Mouse (Mus musculus) midbrain, postnatal 0 days (tissue): Measurements from ENCODE around the gene Ccdc124. TPM values are rescaled to one million over a fixed set of nuclear protein-coding genes. Genes with fewer than 3 reads are reported as not detected.

Experiments used
- ATAC-seq: fragments of 200-750 bp; cut with Nextera tagmentation; 2 replicates; pipeline ENCODE4 v1.8.0; 2017; ENCODE audit warnings: moderate number of reproducible peaks, mild to moderate bottlenecking, moderate TSS enrichment, moderate library complexity; ENCODE audit not compliant: low FRiP score
- DNase-seq: peaks from one replicate; pipeline ENCODE4 v3.0.0-alpha.2; 2015; ENCODE audit warnings: low spot score
- H3K27ac ChIP-seq: fragments of 300-500 bp; sonication (generic); 2 replicates; pipeline ENCODE4 v1.5.1; 2014; ENCODE audit warnings: low read depth, mild to moderate bottlenecking, low read length, mixed read lengths
- H3K27me3 ChIP-seq: fragments of 300-500 bp; sonication (generic); 2 replicates; pipeline ENCODE4 v1.6.1; 2014; ENCODE audit warnings: low read length, control low read depth, mixed read lengths; ENCODE audit not compliant: insufficient read depth
- H3K36me3 ChIP-seq: fragments of 300-500 bp; sonication (generic); 2 replicates; pipeline ENCODE4 v1.6.1; 2014; ENCODE audit warnings: low read length, control low read depth, mixed read lengths; ENCODE audit not compliant: insufficient read depth
- H3K4me1 ChIP-seq: fragments of 300-500 bp; sonication (generic); 2 replicates; pipeline ENCODE4 v1.6.1; 2014; ENCODE audit warnings: mild to moderate bottlenecking, control low read depth, antibody characterized with exemption, low read length, mixed read lengths; ENCODE audit not compliant: insufficient read depth
- H3K4me2 ChIP-seq: fragments of 300-500 bp; sonication (generic); 2 replicates; pipeline ENCODE4 v1.6.1; 2014; ENCODE audit warnings: low read depth, mild to moderate bottlenecking, low read length, mixed read lengths; ENCODE audit not compliant: poor library complexity, severe bottlenecking
- H3K4me3 ChIP-seq: fragments of 300-500 bp; sonication (generic); 2 replicates; pipeline ENCODE4 v1.5.1; 2014; ENCODE audit warnings: low read depth, mild to moderate bottlenecking, low read length, moderate library complexity
- H3K9ac ChIP-seq: fragments of 300-500 bp; sonication (generic); replicated peaks from 2 replicates; pipeline ENCODE4 v1.6.1; 2014; ENCODE audit warnings: mild to moderate bottlenecking, low read length, moderate library complexity, mixed read lengths; ENCODE audit not compliant: poor library complexity, severe bottlenecking
- H3K9me3 ChIP-seq: fragments of 300-500 bp; sonication (generic); 2 replicates; pipeline ENCODE4 v1.6.1; 2016; ENCODE audit warnings: low read length, control low read depth
- CTCF ChIP-seq: IDR thresholded peaks from 2 replicates; pipeline ENCODE4 v1.5.1; 2016; ENCODE audit warnings: antibody characterized with exemption, mild to moderate bottlenecking
- WGBS: fragments of 180-500 bp; shearing (Covaris S2); extraction: QIAGEN DNeasy Blood & Tissue Kit; methylation state at CpG from one replicate; pipeline ENCODE4 v1.1.7; 2014; 5-methylcytosine and 5-hydroxymethylcytosine counted together
- polyA plus RNA-seq: library from polyadenylated mRNA; unstranded; fragments of >200 nt; fragmentation: Nextera tagmentation; extraction: Ambion mirVana; gene quantifications from 2 replicates; pipeline ENCODE4 v1.2.1, GENCODE M21; 2015
- total RNA-seq: library from RNA; depleted of rRNA; stranded (reverse); fragments of >200 nt; gene quantifications from 2 replicates; pipeline ENCODE4 v1.2.3, GENCODE M21; 2014

Gene Ccdc124
- total and polyA plus RNA-seq, 2 experiments from 2014 or later: 48.6 to 159 TPM

GRCm38 (mm10) chr8:70902211-70902610 lies 28.5 kb upstream of the Ccdc124 start:
- no peaks in the 10 kb centered on the region for H3K36me3 ChIP-seq
- H3K9me3 ChIP-seq: no peaks in the 10 kb centered on the region
- H3K4me3 ChIP-seq: no peak overlapping the region
- 0 out of 2 replicates have a peak, but pooled peaks cover 4% of the 10 kb centered on the region for H3K27me3 ChIP-seq
- 40% methylated on average over 5 of the region's 5 CpGs for WGBS
- no peak overlapping the region for H3K27ac ChIP-seq
- TF ChIP-seq CTCF: no peak
- no peak for ATAC-seq
- H3K4me1 ChIP-seq: peaks cover 3% of the 10 kb centered on the region; the same call in 1 of the 2 replicates
- H3K9ac ChIP-seq: no peak overlapping the region
- no peak overlapping the region for H3K4me2 ChIP-seq
- DNase-seq: no peak

GRCm38 (mm10) chr8:70900872-70901387 lies 27.2 kb upstream of the Ccdc124 start:
- Histone ChIP-seq H3K36me3 (no peaks in the 10 kb centered on the region), H3K4me1 (0 out of 2 replicates have a peak, but pooled peaks cover 2% of the 10 kb centered on the region), H3K4me3 (no peak overlapping the region), H3K9ac (no peak overlapping the region), H3K9me3 (no peaks in the 10 kb centered on the region), H3K27me3 (0 out of 2 replicates have a peak, but pooled peaks cover 4% of the 10 kb centered on the region), H3K4me2 (no peak overlapping the region), H3K27ac (no peak overlapping the region)
- DNase-seq: no peak
- TF ChIP-seq CTCF: no peak
- no peak for ATAC-seq
- 80% methylated on average over 2 of the region's 2 CpGs for WGBS

- no peak overlapping the region for H3K4me2 ChIP-seq
- no peaks in the 10 kb centered on the region for H3K9me3 ChIP-seq
- peaks cover 13% of the 10 kb centered on the region for H3K36me3 ChIP-seq
- no peak overlapping the region for H3K9ac ChIP-seq
- H3K27me3 ChIP-seq: 0 out of 2 replicates have a peak, but pooled peaks cover 4% of the 10 kb centered on the region
- no peak overlapping the region for H3K27ac ChIP-seq
- no peak for TF ChIP-seq CTCF
- ATAC-seq: no peak
- H3K4me3 ChIP-seq: no peak overlapping the region
- DNase-seq: no peak
- WGBS: 89% methylated on average over 2 of the region's 2 CpGs
- 0 out of 2 replicates have a peak, but pooled peaks cover 2% of the 10 kb centered on the region for H3K4me1 ChIP-seq
Observed at GRCm38 (mm10) chr8:70899226-70899625, 25.5 kb upstream of the Ccdc124 start.

DNA sequence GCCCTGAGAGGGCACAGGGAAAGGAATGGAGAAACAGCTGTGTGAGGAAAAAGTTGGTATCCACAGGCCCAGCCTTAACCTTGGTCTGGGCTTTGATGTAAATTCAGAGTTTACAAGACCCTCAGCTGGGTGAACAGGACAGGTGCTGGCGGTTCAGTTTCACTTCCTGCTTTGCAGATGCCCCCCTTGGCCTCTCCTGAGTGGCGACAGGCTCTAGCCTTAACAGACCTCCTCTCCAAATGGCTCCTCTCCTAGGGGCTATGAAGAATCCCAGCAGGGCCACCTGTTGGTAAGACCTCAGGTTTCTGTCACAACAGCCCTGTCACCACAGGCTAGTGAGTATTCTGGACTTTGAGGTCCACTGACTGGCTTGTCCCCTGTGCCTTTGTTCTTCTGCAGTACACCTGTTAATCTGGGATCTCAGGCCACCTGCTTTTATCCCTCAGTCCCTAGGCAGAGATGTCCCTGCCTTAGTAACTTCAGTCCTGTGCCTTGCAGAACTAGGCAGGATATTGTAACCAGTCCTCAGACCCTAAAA lies 25.0 kb upstream of the Ccdc124 start:
- H3K27me3 ChIP-seq: 0 out of 2 replicates have a peak, but pooled peaks cover 4% of the 10 kb centered on the region
- DNase-seq (no peak), ATAC-seq (no peak)
- TF ChIP-seq CTCF: no peak
- 0 out of 2 replicates have a peak, but pooled peaks cover 2% of the 10 kb centered on the region for H3K4me1 ChIP-seq
- WGBS: 62% methylated on average over 2 of the region's 2 CpGs
- no peak overlapping the region for H3K4me2 ChIP-seq
- no peak overlapping the region for H3K9ac ChIP-seq
- peak overlapping the region; percentile 51 for H3K27ac ChIP-seq
- peaks cover 17% of the 10 kb centered on the region for H3K36me3 ChIP-seq
- no peak overlapping the region for H3K4me3 ChIP-seq
- H3K9me3 ChIP-seq: no peaks in the 10 kb centered on the region

GRCm38 (mm10) chr8:70897681-70898413 lies 24.1 kb upstream of the Ccdc124 start:
- DNase-seq: peak; percentile 84
- peak; percentile 95 for TF ChIP-seq CTCF
- 0 out of 2 replicates have a peak, but pooled peaks cover 2% of the 10 kb centered on the region for H3K4me1 ChIP-seq
- H3K36me3 ChIP-seq: peaks cover 20% of the 10 kb centered on the region
- H3K9me3 ChIP-seq: no peaks in the 10 kb centered on the region
- peak; percentile 61 for ATAC-seq
- peak overlapping the region; percentile 60 for H3K4me2 ChIP-seq
- under 1% methylated on average over 20 of the region's 20 CpGs for WGBS
- peak overlapping the region; percentile 44; the same call in 1 of the 2 replicates for H3K9ac ChIP-seq
- peak overlapping the region; percentile 51 for H3K27ac ChIP-seq
- peaks cover 10% of the 10 kb centered on the region for H3K27me3 ChIP-seq
- H3K4me3 ChIP-seq: peak overlapping the region; percentile 67
